ENCODE assay signal across 8 mouse cellular contexts in the genomic region with DNA sequence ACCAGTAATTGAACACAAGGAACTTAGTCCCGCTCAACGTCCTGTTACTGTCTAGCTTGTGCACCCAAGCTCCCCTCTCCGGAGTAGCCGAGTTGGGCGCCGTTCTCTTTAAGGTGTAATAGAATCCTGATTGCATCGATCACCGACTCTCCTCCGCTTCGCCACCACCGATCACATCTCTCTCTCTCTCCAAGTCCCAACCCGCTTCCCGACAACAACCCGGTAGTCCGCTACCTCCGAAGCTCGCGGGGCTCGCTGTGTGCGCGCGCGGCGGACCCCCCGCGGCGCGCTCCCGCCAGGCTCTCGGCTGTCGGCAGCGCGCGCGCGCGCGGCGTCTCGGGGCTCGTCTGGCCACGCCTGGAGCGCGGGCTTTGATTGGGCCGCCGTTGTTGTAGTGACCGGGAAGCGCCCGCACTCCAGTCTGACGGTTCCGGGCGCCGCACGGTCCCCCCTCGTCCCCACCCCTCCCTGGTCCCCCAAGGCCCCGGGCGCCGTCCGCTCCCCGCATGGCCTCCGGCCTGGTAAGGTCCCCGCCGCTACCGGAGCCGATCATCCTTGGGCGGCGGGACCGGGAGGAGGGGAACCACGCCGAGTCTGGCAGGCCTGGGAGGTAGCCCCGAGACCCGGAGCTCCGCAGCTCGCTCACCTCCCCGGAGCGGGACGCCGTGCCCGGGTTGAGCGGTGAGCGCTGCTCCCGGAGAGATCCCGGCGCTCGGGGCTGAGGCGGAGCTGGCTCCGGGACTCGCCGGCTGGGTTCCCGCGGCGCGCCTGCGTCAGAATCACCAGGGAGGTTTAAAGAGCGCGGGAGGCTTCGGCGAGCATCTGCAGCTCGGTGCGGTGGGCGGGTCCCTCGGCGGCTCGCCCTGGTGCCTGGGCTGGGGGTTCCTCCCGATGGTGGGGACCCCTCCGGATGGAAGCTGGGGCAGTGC. TPM values are rescaled to one million over a fixed set of nuclear protein-coding genes. Genes with fewer than 3 reads are reported as not detected.
DNase-seq lines count a peak whose midpoint lies in the region; ATAC-seq lines count a peak whose summit lies in the region.

A gene (plus strand): TSS at position 334 of the 929 bp plus-strand sequence.

- peak within 1 kb of the TSS; percentile 92 for H3K4me3 ChIP-seq in embryonic facial prominence, embryonic 13.5 days

- H3K4me1 ChIP-seq in embryonic facial prominence, embryonic 13.5 days: peaks cover 26% of the 10 kb centered on the region

- H3K9me3 ChIP-seq in embryonic facial prominence, embryonic 13.5 days: peaks cover 5% of the 10 kb centered on the region; the same call in 1 of the 2 replicates

- peak; percentile 95 for DNase-seq in A20 (ENCODE audit: low read depth, low spot score)
- DNase-seq in adrenal gland, postnatal 4 days (ENCODE audit: low spot score in 2 of 2): peak; percentile 69 to 71
- peak; percentile 81 for DNase-seq in heart, adult 8-10 months (ENCODE audit: low spot score)
- DNase-seq in kidney, adult 9 months: peak; percentile 81
- DNase-seq in liver: peak; percentile 90
- peak; percentile 78 to 79 for DNase-seq in spleen, postnatal 36 days (ENCODE audit: low spot score in 2 of 2)

- WGBS in embryonic facial prominence, embryonic 13.5 days: under 1% methylated on average over 104 of the region's 106 CpGs

- no peaks in the 10 kb centered on the region for H3K27me3 ChIP-seq in embryonic facial prominence, embryonic 13.5 days

- peak within 1 kb of the TSS; percentile 88 for H3K9ac ChIP-seq in embryonic facial prominence, embryonic 13.5 days

- peak within 1 kb of the TSS; percentile 87 for H3K27ac ChIP-seq in embryonic facial prominence, embryonic 13.5 days

- peak within 1 kb of the TSS; percentile 94 for H3K4me2 ChIP-seq in embryonic facial prominence, embryonic 13.5 days

- H3K36me3 ChIP-seq in embryonic facial prominence, embryonic 13.5 days: peaks cover 16% of the 10 kb centered on the region

- peak; percentile 85 for ATAC-seq in embryonic facial prominence, embryonic 13.5 days (ENCODE audit: insufficient number of reproducible peaks, insufficient read depth, low FRiP score, low TSS enrichment, low read depth)
- ATAC-seq in monocyte, adult 5-6 weeks (replicated peaks; ENCODE audit: insufficient number of reproducible peaks, low FRiP score, low TSS enrichment, poor library complexity, severe bottlenecking): peak; percentile 67

RNA-seq across cellular contexts. Expression of the gene that starts here (rescaled TPM):
- total RNA-seq in adrenal gland, postnatal 4 days (2021): 10 to 100 TPM; 15.1 to 16.4 TPM
- 20.4 and 21.0 TPM in 2 replicates for polyA plus RNA-seq in embryonic facial prominence, embryonic 13.5 days (2015; fragmentation: Nextera tagmentation; extraction: Ambion mirVana)
- 1 to 10 TPM; 5.8 to 8.1 (median 7.2) TPM for total RNA-seq in heart, adult 8-10 months (2022)
- 3.5 to 11.2 TPM (median 9.5 TPM) in 3 replicates for total RNA-seq in monocyte, adult 5-6 weeks (2017)

Comparison
In these comparisons a context has a peak if more than half of its experiments do, and no peak if none do; other contexts are left out.
1. Peak in every context shown above with its lines: DNase-seq, ATAC-seq, H3K4me3 ChIP-seq and H3K27ac ChIP-seq.